Mouse (Mus musculus) kidney, postnatal 10 days (tissue): ENCODE data around the gene Il33.
"Not testable (repeated sequence)": the region's sequence is repeated elsewhere in the genome, so short reads cannot be mapped to it uniquely, and the experiment has no call there.

Experiments used
- DNase-seq: peaks from one replicate; pipeline ENCODE4 v3.0.0; 2021; ENCODE audit warnings: mixed read lengths

Il33 gene

DNA sequence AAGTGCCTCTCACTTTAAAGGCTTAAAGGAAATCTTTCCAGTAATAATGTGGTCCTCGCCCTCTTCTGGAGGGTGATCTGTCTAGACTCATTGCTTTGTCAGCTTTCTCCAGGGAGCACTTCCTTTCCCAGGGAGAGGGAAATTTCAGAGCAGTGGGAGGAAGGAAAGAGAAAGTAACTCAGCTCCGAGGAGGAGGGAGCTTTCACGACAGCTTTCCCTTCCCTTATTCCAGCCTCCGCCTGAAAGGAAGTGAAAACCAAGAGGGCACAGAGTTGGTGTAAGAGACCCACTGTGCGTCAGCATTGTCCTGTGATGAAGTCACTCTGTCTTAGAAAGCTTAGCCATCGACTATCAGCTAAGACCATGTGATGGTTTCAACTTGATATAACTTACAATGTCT is 15.3 kb downstream of the Il33 start:
- DNase-seq, result peak; percentile 42

DNA sequence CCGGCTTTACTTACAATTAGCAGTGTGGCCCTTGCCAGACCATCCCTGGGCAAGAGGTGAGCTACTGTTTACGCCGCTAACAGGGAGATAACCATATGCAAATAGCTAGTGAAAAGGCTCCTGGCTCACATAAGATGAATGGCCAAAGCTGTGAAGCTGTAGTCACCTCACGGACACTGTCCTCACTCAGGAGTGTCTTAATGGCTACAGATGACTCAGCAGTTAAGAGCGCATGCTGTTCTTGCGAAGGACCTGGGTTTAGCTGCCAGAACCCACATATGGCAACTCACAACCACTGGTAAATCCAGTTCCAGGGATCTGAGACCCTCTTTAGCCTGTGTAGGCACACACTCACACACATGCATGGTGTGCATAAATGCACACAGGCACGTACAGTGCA is 16.3 kb downstream of the Il33 start:
- no peak for DNase-seq

DNA sequence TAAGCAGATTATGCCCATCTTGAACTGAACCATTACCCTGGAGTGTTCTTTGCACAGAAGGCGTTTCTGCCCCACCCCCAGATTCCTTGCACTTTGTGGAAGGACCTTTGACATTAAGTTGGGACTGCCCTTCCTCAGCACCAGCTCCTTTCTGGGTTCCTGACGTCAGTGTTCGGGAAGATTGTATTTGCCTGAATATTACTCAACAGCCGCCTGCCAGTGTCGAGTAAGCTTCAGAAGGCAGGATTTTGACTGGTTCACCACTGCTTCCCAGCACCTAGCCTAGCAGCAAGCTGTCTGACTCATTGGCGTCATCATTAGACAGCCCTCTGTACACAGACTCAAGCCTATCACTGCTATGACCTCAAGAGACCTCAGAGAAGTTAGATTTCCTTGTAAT is 17.4 kb downstream of the Il33 start:
- DNase-seq, result no peak

DNA sequence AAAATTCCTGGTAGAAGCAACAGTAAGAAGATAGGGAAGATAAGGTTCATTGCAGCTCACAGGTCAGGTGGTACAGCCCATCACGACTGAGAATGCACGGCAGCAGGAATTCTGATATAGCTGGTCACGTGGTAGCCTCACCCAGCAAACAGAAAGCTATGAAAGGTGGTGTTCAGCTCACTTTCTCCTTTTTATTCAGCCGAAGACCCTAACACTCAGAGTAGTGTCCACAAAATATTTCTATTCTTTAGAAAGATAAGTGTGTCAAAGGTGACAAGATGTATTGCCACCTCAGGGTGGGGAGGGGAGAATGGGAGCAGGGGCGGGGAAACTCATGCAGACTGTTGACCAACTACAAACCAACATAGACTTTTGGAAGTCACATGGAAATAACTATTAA is 19.5 kb downstream of the Il33 start:
- no peak for DNase-seq

DNA sequence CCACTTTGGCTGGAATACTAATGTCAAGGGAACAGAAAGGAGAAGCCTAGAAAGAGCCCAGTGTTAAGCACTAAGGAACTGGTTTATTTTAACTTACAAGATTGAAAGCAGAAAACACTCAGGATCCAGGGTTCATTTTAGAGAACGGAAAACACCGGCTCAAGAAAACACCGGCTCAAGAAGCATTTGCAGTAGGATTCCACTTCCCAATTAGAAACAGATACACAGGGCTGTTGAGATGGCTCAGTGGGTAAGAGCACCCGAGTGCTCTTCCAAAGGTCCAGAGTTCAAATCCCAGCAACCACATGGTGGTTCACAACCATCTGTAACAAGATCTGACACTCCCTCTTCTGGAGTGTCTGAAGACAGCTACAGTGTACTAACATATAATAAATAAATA is 20.0 kb downstream of the Il33 start:
- not testable (repeated sequence) for DNase-seq

DNA sequence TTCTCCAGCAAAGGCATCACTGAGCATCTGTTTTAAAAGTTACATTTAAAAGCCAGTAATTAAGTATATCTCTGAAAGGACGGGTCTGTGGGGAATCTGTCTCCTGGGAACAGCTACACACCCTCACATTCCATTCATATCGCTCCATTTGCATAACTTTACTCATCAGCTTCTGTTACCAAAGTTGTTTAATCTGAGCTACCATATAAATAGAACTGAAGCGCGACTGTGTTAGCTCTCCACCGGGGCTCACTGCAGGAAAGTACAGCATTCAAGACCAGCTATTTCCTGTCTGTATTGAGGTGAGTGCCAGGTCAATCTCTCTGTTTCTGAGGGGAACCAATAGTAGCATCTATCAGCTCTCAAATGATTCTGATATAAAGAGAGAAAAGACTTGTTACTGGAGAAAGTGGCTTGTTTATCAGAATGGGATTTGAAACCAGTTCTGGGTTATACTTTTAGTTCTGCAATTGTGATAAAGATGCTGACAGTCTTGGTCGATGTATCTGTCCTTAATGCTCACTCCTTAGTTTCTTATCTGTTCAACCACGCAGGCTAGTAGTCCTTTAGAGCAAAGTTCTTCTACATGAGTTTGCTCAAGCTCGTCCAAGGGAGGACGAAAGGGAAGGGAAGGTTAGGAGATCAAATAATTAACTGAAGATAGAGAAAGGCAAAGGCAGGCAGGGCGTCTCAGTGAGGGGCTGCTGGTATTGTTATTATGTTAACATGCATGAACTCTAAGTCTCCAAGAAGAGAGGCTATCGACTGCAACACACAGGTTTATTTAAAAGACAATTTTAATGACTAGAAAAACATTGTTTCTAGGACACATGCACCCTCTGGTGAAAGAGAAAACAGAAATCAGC is 20.9 kb downstream of the Il33 start:
- no peak for DNase-seq

DNA sequence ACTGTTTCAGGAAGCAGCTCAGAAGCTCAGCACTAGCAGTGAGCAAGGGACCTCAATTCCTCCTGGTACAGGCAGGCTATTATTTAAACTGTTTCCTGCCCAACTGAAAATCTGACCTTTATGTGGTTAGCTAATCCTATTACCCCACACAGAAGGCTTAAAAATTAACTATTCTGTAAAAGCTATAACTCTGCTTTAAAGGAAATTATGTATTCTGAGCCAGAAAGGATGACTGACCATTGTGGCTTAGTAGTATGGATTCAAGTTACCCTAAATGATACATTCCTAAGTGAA is 21.5 kb downstream of the Il33 start:
- DNase-seq, result no peak

DNA sequence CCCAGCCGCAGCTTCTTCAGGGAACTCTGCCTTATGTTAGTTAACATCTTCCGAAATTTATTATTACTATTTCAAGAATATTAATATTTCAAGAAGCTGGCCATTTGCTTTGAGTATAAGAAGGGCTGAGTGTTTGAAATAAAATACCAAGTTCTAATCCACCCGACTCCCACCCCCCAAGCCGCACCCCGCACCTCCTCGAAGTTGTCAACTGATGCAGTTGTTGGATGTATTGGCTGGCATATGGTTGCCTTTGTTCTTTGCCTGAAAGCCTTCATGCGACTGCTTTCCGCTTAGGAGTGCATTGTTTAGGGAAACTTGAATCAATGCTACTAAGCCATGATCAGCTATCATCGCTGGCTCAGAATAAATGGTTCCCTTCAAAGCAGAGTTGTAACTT is 22.1 kb downstream of the Il33 start:
- DNase-seq, result no peak

DNA sequence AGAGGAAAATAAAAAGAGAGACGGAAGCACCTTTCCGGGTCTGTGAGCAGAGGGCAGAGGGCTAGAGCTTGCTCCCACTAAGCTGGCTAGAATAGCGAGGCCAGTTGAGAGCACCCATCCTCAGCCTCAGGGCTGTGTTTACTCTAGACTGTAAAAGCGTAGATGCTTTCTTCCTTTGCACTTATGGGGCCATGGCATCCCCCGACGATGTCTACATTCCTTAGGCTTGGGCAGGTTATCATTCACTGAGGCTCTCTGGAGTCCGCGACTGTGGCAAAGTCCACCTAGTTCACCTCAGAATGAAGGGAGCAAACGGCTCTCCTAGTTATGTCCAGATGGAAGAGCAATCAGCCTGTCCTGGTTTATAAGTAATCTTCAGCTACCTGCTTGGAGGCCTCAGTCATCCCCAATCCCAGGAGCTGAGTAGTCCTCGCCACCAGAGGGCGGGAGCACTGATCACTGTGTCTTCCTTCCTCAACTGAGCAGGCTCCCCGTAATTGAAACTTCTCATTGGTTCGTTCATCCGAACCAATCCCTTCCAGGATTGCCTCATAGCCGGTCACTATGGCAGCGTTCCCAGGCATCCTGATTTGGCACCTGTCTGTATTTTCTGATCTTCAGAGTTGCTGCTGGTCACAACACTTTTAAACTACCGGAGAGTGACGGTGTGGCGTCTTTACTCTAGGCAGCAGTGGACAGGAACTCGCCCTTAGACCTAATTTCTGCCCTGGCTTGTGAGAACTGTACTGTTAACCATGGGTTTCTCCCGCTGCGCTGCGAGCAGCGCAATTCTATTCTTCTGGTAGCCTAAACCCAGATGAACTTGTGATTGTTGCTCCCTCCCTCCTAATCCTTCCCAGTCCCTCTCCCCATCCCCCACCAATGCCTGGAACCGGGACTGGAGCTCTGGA is 23.2 kb downstream of the Il33 start:
- DNase-seq, result peak; percentile 88

DNA sequence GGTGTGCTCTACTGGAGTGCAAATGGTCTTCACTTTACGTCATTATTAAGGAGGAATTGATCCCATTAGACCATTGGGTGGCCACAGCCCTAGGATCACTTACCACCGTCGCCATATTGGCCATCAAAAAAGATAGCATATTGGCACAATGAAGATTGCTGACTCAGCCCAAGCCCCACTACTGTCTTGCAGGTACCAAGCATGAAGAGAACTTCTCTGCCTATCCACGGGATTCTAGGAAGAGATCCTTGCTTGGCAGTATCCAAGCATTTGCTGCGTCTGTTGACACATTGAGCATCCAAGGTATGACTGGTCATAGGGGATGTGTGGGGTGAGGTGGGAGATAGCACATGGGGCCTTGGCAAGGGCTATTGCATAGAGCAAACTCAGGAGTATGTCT is 27.6 kb downstream of the Il33 start:
- DNase-seq, result no peak

DNA sequence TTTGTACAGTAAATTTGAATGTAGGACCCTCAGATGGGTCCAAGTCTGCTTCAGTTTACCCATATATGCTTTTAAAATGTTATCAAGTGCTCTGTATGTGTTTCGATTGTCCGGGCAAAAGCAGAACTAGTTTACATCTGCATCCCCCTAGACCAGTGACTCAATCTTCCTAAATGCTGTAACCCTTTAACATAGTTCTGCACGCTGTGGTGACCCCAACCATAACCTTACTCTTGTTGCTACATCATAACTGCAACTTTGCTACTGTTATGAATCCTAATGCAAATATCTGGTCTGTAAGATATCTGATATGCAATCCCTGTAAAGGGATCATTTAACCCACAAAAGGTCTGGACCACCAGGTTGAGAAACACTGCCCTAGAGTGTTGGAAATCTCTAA is 28.9 kb downstream of the Il33 start:
- DNase-seq, result no peak

DNA sequence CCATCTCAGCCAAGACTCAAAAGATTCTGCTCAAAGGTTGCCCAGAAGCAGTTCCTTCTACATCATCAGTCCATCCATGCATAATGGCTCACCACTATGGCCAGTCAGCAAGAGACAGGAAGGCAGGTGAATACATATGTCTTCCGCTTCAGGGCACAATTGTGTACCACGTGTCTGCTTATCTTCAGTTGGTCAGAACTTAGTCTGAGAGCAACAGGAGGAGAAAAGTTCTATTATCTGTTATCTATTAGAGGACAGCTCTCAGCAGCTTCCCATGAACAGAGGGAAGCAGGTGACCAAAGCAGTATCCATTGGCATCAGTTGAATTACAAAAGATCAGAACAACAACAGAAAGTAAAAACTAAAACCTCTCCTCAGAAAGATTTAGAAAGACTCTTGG is 30.5 kb downstream of the Il33 start:
- no peak for DNase-seq

DNA sequence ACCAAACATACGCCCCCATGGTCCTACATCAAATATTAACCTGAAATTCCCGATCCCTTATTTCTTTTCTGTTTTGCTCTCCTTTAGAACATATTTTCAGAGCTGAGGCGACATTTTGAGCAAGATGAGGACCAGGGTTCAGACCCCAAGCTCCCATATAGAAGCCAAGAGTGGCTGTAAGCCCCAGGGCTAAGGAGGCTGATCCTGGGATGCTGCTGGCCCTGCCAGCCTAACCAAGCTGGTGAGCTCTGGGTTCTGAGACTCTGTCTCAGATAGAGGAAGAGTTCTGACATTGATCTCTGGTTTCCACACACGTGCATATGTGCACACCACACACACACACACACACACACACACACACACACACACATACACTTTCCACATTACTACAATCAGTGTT is 36.0 kb downstream of the Il33 start:
- DNase-seq, result no peak

DNA sequence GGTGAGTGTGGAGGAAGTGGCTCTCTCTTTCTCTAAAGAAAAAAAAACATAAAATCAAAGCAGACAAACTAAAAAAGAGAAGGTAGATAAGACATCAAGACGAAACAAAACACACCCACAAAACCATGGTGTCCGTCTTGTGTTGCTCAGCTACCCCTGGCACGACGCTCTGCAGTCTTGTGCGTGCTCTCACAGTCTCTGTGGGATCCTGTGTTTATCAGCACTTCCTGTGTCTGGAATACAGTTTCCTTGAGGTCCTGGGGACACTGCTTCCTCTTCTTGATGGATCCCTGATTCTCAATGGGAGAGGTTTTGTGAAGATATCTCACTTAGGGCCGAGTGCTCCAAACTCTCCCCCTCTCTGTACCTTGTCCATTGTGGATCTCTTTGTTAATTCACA is 36.9 kb downstream of the Il33 start:
- no peak for DNase-seq

DNA sequence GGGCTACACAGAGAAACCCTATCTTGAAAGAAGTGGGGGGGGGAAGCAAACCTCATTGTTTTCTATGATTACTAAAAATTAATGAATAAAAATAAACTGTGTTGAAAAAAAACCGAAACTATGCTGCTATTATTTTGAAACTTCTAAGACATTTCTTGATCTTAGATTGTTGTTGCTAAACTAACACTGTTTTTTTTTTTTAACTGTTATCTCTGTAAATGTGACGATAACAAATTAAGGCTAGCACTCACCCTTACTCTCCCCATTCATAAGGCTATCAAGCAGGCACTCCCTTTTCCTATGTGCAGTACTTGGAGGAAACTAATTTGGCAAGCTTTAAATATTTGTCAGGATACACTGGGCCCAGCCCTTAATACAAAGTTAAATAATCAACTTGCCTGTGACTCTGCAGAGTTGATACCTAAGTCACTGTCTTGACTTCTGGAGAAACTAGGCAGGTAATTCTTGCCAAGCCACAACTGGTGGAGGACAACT is 38.7 kb downstream of the Il33 start:
- DNase-seq, result no peak

DNA sequence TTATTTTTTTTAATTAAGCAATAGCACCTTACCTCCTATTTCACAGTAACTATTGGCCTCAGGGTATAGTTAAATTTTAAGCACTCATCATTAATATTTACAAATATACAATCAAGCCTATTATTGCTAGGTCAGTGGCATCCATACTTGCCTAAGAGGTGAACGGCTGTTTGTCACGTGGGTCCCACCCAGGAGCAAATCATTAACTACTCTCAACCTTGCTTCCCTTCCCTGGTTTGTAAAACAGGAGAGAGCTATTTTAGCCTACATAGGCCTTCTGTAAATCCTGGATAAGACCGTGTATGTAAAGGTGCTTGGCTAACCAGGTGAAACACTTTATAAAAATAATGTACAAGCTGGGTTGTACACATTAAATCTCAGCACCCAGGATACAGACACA is 43.0 kb downstream of the Il33 start:
- no peak for DNase-seq

DNA sequence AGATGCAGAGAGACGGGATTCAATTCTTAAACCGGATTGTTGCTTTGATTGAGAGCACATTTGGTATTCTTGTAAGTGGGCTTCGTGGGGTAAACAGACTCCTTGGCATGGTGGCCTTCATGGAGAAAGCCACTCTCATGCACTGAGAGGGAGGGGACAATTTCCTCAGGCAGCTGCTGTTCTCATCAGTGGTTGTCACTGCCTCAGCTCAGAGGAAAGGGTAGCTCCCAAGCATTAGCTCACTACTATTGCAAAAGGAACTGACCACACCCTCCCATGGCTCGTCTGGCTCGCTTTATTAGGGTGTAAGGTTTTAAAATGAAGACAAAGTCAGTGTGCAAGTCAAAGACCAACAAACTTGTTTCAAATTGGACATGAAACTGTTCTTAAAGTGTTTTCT is 48.5 kb downstream of the Il33 start:
- DNase-seq, result no peak

DNA sequence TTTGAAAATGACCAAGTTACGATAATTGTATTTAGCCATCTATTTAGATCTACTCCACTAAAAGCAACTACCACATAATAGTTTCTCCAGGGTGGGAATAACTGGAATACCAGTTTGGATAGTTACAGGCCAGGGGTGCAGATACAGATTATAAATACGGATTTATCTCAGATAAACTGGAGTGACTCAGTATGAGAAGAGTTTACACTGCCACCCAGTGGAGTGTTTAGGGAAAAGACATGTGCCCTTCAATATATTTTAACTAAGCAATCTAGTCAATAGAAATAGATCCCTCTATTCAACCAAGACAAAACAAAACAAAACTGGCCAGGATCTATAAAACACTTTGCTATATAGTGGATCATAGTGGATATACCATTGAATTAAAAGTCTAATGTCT is 53.9 kb downstream of the Il33 start:
- peak; percentile 40 for DNase-seq

DNA sequence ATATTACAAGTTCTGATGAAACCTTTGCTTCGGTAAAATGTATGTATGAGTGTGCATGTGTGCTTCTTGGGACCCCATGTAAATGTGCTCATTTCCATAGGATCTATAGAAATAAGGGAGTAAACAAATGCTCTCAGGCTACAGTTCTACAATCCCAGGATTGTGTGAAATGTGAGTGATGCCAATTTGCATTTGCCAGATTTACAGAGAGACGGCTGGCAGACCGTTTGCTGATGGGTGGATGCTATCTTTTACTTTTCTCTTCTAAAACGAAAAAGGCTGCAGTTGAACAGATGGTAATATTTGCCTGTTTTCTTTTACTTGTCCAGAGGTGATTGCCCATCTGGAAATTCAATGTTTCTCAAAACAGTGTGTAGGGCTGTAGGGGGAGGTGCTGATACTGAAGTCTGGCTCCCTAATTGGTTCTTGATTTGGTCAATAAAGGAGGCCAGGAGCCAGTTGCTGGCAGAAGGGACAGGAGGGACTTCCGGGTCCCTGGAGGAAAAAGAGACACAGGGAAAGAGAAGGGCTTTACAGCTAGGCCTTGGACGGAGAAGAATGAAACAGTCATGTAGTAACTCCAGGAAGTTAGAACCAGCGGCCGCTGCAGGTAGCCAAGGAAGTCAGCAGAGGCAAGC is 54.7 kb downstream of the Il33 start:
- DNase-seq, result no peak

DNA sequence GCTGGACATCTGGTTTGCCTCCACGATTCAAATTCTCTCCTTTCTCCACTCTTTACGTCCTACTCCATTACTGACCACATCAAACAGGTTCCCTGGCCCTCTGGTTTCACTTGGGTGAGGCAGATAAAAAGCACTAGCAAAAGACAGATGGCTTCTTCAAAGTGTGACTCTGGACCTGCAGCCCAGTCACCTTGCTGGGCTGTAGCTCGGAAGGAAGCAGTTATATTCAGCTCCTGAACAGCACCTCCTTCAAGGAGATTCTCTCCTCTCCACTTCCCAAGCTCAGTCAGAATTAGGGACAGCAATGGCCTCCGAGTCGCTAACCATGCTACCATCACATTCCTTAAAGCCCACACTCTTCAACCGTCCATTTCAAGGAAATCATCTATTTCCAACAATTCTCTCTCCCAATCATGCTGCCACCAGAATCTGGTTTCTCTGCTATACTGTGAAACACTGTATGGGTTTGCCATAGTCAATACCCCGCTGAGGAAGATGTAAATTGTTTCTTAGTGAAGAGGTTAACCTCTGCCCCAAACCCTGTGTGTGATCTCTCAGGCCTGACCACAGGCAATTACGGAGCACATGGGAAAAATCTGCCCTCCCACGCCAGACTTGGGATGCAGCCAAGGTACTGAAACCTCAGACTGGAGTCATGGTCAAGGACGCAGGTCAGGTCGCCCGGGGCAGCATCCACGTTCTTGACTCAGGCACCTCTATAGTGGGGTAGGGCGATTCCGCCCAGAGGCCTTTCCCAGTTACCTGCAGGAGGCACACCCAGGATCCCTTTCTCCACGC is 59.5 kb downstream of the Il33 start:
- DNase-seq, result peak; percentile 87

DNA sequence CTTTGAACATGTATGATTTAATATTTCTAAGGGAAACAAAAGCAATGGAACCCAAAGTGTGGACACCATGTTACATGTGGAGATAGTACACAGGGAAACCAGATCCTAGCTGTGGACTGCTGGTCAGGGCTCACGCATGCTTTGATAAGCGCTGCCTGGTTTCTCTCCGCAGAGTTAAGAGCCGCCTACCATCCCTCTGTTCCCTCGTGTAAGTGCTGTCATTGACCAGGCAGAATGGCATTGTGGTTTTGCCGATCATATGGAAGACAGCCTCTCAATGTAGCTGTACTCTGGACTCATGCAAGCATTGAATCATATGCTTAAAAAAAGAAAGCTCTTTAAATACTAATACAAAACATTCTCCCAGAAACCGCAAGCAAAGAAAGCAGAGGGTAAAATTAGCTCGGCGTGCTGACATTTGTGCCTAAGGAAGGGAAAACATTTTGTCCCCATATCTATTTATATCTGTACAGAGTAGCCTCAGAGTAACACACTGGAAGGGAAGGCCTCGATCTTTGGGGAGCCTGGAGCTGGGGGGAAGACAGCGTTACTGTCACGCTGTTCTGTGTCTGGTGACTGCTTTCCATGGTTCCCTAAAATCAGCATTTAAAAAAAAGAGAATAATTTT is 61.7 kb downstream of the Il33 start:
- no peak for DNase-seq
